Mouse (Mus musculus) neural tube, embryonic 12.5 days (tissue): ENCODE measurements around the gene Rpl21. TPM values are rescaled to one million over a fixed set of nuclear protein-coding genes. Genes with fewer than 3 reads are reported as not detected.

Source experiments
- ATAC-seq: fragments of 200-750 bp; cut with Nextera tagmentation; 2 replicates; pipeline ENCODE4 v1.8.0; 2017; ENCODE audit warnings: low read depth, mild to moderate bottlenecking, moderate TSS enrichment, moderate library complexity; ENCODE audit not compliant: low FRiP score
- H3K27ac ChIP-seq: fragments of 300-500 bp; sonication (generic); 2 replicates; pipeline ENCODE4 v1.5.1; 2016
- H3K27me3 ChIP-seq: fragments of 300-500 bp; sonication (generic); replicated peaks from 2 replicates; pipeline ENCODE4 v1.6.1; 2016; ENCODE audit warnings: mild to moderate bottlenecking
- H3K36me3 ChIP-seq: fragments of 300-500 bp; sonication (generic); 2 replicates; pipeline ENCODE4 v1.6.1; 2016; ENCODE audit warnings: mild to moderate bottlenecking
- H3K4me1 ChIP-seq: fragments of 300-500 bp; sonication (generic); 2 replicates; pipeline ENCODE4 v1.6.1; 2016
- H3K4me2 ChIP-seq: fragments of 300-500 bp; sonication (generic); replicated peaks from 2 replicates; pipeline ENCODE4 v1.6.1; 2016; ENCODE audit warnings: mild to moderate bottlenecking
- H3K4me3 ChIP-seq: fragments of 300-500 bp; sonication (generic); 2 replicates; pipeline ENCODE4 v1.5.1; 2016
- H3K9ac ChIP-seq: fragments of 300-500 bp; sonication (generic); 2 replicates; pipeline ENCODE4 v1.6.1; 2016; ENCODE audit warnings: mild to moderate bottlenecking
- H3K9me3 ChIP-seq: fragments of 300-500 bp; sonication (generic); 2 replicates; pipeline ENCODE4 v1.6.1; 2016; ENCODE audit warnings: mild to moderate bottlenecking
- WGBS: fragments of 180-500 bp; shearing (Covaris S2); methylation state at CpG from one replicate; pipeline ENCODE4 v1.1.7; 2016; 5-methylcytosine and 5-hydroxymethylcytosine counted together
- polyA plus RNA-seq: library from polyadenylated mRNA; unstranded; fragments of >200 nt; fragmentation: Nextera tagmentation; extraction: Ambion mirVana; gene quantifications from 2 replicates; pipeline ENCODE4 v1.2.1, GENCODE M21; 2016

The Rpl21 gene
- polyA plus RNA-seq, 1 experiment from 2014 or later, result 415 TPM

- WGBS, result 71% methylated on average over 7 of the region's 7 CpGs
- Histone ChIP-seq H3K36me3 (peaks cover 52% of the 10 kb centered on the region), H3K9ac (no peak overlapping the region), H3K4me3 (no peak overlapping the region), H3K4me1 (peaks cover 11% of the 10 kb centered on the region), H3K27ac (no peak overlapping the region), H3K27me3 (no peaks in the 10 kb centered on the region), H3K4me2 (no peak overlapping the region), H3K9me3 (no peaks in the 10 kb centered on the region)
- no peak for ATAC-seq
Measured at GRCm38 (mm10) chr5:146837967-146838720, 5.5 kb downstream of the Rpl21 start.

GRCm38 (mm10) chr5:146838836-146839648 is 6.4 kb downstream of the Rpl21 start:
- Histone ChIP-seq H3K27me3 (no peaks in the 10 kb centered on the region), H3K4me2 (no peak overlapping the region), H3K4me1 (peaks cover 6% of the 10 kb centered on the region), H3K9ac (no peak overlapping the region), H3K4me3 (no peak overlapping the region), H3K36me3 (peaks cover 52% of the 10 kb centered on the region), H3K27ac (no peak overlapping the region), H3K9me3 (no peaks in the 10 kb centered on the region)
- ATAC-seq, result no peak
- WGBS, result 45% methylated on average over 12 of the region's 12 CpGs

- Histone ChIP-seq H3K4me3 (no peak overlapping the region), H3K4me1 (peaks cover 5% of the 10 kb centered on the region; the same call in 1 of the 2 replicates), H3K36me3 (peaks cover 46% of the 10 kb centered on the region), H3K27me3 (no peaks in the 10 kb centered on the region), H3K4me2 (no peak overlapping the region), H3K9me3 (no peaks in the 10 kb centered on the region), H3K9ac (no peak overlapping the region), H3K27ac (no peak overlapping the region)
- 51% methylated on average over 5 of the region's 5 CpGs for WGBS
- ATAC-seq, result no peak
Measured at GRCm38 (mm10) chr5:146839760-146840159, 7.1 kb downstream of the Rpl21 start.

- ATAC-seq, result no peak
- Histone ChIP-seq H3K9me3 (no peaks in the 10 kb centered on the region), H3K4me1 (peaks cover 5% of the 10 kb centered on the region; the same call in 1 of the 2 replicates), H3K27me3 (no peaks in the 10 kb centered on the region), H3K36me3 (peaks cover 40% of the 10 kb centered on the region), H3K27ac (no peak overlapping the region), H3K9ac (no peak overlapping the region), H3K4me3 (no peak overlapping the region), H3K4me2 (no peak overlapping the region)
- WGBS, result 84% methylated on average over 4 of the region's 4 CpGs
Measured at GRCm38 (mm10) chr5:146840422-146840821, 7.7 kb downstream of the Rpl21 start.

GRCm38 (mm10) chr5:146841301-146841700 is 8.6 kb downstream of the Rpl21 start:
- WGBS, result 93% methylated on average over 5 of the region's 5 CpGs
- H3K9me3 ChIP-seq, result no peaks in the 10 kb centered on the region
- H3K27me3 ChIP-seq, result no peaks in the 10 kb centered on the region
- no peak overlapping the region for H3K4me3 ChIP-seq
- H3K27ac ChIP-seq, result no peak overlapping the region
- no peak overlapping the region for H3K9ac ChIP-seq
- H3K4me1 ChIP-seq, result peaks cover 13% of the 10 kb centered on the region
- ATAC-seq, result no peak
- H3K36me3 ChIP-seq, result peaks cover 31% of the 10 kb centered on the region
- no peak overlapping the region for H3K4me2 ChIP-seq

- 94% methylated on average over 4 of the region's 4 CpGs for WGBS
- H3K27ac ChIP-seq, result no peak overlapping the region
- H3K36me3 ChIP-seq, result peaks cover 24% of the 10 kb centered on the region
- no peaks in the 10 kb centered on the region for H3K9me3 ChIP-seq
- no peak overlapping the region for H3K4me3 ChIP-seq
- H3K4me2 ChIP-seq, result no peak overlapping the region
- H3K9ac ChIP-seq, result no peak overlapping the region
- ATAC-seq, result no peak
- H3K4me1 ChIP-seq, result peaks cover 13% of the 10 kb centered on the region
- no peaks in the 10 kb centered on the region for H3K27me3 ChIP-seq
Measured at GRCm38 (mm10) chr5:146841996-146842395, 9.3 kb downstream of the Rpl21 start.

- Histone ChIP-seq H3K4me1 (peaks cover 13% of the 10 kb centered on the region), H3K9ac (peak overlapping the region; percentile 65), H3K9me3 (no peaks in the 10 kb centered on the region), H3K27me3 (no peaks in the 10 kb centered on the region), H3K27ac (peak overlapping the region; percentile 53), H3K4me2 (peak overlapping the region; percentile 77), H3K4me3 (peak overlapping the region; percentile 51), H3K36me3 (peaks cover 4% of the 10 kb centered on the region; the same call in 1 of the 2 replicates)
- peak; percentile 46 for ATAC-seq
- 10% methylated on average over 6 of the region's 6 CpGs for WGBS
Measured at GRCm38 (mm10) chr5:146844301-146844941, 11.7 kb downstream of the Rpl21 start.

DNA sequence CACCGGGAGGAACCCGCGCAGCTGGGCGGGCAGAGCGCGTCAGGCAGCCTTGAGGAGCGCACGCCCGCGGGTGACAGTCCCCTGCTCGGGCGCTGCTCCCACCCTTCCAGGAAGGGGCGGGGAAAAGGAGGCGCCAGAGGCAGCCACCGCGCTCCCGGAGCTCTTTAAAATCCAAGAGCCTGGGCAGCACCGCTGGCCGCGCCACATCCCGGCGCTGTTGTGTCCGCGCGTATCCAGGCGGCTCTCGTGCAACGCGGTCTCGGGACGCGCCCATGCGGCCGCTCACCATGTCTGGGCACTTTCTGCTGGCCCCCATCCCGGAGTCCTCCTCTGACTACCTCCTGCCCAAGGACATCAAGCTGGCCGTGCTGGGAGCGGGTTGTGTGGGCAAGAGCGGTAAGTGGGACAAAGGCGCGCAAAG is 12.3 kb downstream of the Rpl21 start, which contains the start of gene Rasl11a:
Rasl11a (plus strand) TSS at position 127 of the 421 bp plus-strand sequence.
- Histone ChIP-seq H3K4me3 (peak within 1 kb of the TSS; percentile 51), H3K9me3 (no peaks in the 10 kb centered on the region), H3K36me3 (peaks cover 4% of the 10 kb centered on the region; the same call in 1 of the 2 replicates), H3K4me2 (peak within 1 kb of the TSS; percentile 77), H3K27me3 (no peaks in the 10 kb centered on the region), H3K27ac (peak within 1 kb of the TSS; percentile 53), H3K4me1 (peaks cover 13% of the 10 kb centered on the region), H3K9ac (peak within 1 kb of the TSS; percentile 65)
- WGBS, result under 1% methylated on average over 40 of the region's 40 CpGs
- peak; percentile 93 for ATAC-seq

DNA sequence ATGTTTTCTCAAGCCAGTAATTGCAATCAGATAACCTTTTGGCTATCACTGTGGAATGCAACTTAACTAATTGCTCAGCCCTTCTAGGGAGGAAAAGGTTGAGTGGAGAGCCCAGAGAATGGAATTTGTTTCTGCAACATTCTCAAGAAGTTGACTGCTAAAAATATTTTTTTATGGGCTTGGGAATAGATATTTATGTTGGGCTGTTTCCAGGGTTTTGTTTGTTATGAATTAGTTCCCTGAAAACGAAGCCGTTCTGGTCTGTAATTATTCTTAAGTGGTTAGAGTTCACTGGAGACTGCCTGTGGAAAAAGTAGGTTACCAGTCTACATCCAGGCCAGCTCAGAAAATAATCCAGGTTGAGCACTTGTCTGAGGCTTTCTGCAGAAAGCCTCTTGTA is 13.8 kb downstream of the Rpl21 start:
- Histone ChIP-seq H3K27me3 (no peaks in the 10 kb centered on the region), H3K4me2 (peak overlapping the region; percentile 77; the same call in 1 of the 2 replicates), H3K4me3 (no peak overlapping the region), H3K9me3 (no peaks in the 10 kb centered on the region), H3K9ac (no peak overlapping the region), H3K36me3 (no peaks in the 10 kb centered on the region), H3K27ac (no peak overlapping the region), H3K4me1 (peaks cover 13% of the 10 kb centered on the region)
- no peak for ATAC-seq
- 84% methylated on average over 2 of the region's 2 CpGs for WGBS

GRCm38 (mm10) chr5:146848936-146849582 is 16.4 kb downstream of the Rpl21 start:
- no peak overlapping the region for H3K4me3 ChIP-seq
- H3K9me3 ChIP-seq, result no peaks in the 10 kb centered on the region
- ATAC-seq, result no peak
- no peaks in the 10 kb centered on the region for H3K36me3 ChIP-seq
- H3K4me2 ChIP-seq, result no peak overlapping the region
- WGBS, result 91% methylated on average over 4 of the region's 4 CpGs
- H3K9ac ChIP-seq, result no peak overlapping the region
- no peak overlapping the region for H3K27ac ChIP-seq
- H3K27me3 ChIP-seq, result no peaks in the 10 kb centered on the region
- H3K4me1 ChIP-seq, result peaks cover 13% of the 10 kb centered on the region

DNA sequence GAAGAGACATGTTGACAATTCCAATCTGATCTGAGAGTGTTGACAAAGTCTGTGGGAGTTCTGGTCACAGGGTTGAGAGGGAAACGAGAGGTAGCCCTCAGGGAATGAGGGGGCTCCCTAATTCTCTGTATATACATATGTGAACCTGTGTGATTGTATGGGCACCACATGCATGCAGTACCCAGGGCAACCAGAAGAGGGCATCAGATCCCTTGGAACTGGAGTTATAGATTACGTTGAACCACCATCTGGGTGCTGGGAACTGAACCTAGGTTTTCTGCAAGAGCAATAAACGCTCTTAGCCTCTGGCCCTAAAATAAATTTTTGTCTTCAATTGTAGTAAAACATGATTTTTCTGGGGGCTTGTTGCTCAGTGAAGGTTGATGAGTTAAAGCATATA is 23.4 kb downstream of the Rpl21 start:
- WGBS, result 92% methylated on average over 3 of the region's 3 CpGs
- Histone ChIP-seq H3K4me3 (no peak overlapping the region), H3K4me1 (no peaks in the 10 kb centered on the region), H3K36me3 (no peaks in the 10 kb centered on the region), H3K27me3 (no peaks in the 10 kb centered on the region), H3K9me3 (peaks cover 4% of the 10 kb centered on the region; the same call in 1 of the 2 replicates), H3K4me2 (no peak overlapping the region), H3K27ac (no peak overlapping the region), H3K9ac (no peak overlapping the region)
- no peak for ATAC-seq
